Mouse (Mus musculus) cortical plate, adult 2 months (tissue): ENCODE data around the gene Hoxd4. TPM values are rescaled to one million over a fixed set of nuclear protein-coding genes. Genes with fewer than 3 reads are reported as not detected.

Source experiments
- H3K27ac ChIP-seq: fragments of 200-500 bp; 2 replicates; pipeline ENCODE4 v1.5.1; 2012; ENCODE audit warnings: low read length, control low read depth, inconsistent platforms; ENCODE audit not compliant: insufficient read depth
- H3K4me1 ChIP-seq: fragments of 200-500 bp; 2 replicates; pipeline ENCODE4 v1.6.1; 2011; ENCODE audit warnings: low read length; ENCODE audit not compliant: control insufficient read depth, insufficient read depth
- H3K4me3 ChIP-seq: fragments of 200-500 bp; 2 replicates; pipeline ENCODE4 v1.5.1; 2011; ENCODE audit warnings: mild to moderate bottlenecking, low read length, control low read depth; ENCODE audit not compliant: insufficient read depth
- CTCF ChIP-seq: fragments of 200-500 bp; IDR thresholded peaks from 2 replicates; pipeline ENCODE4 v1.5.1; 2011; ENCODE audit warnings: mild to moderate bottlenecking, control low read depth, low read length; ENCODE audit not compliant: insufficient read depth; ENCODE audit errors: extremely low read depth
- POLR2A ChIP-seq: fragments of 200-500 bp; IDR thresholded peaks from 2 replicates; pipeline ENCODE4 v1.6.1; 2011; ENCODE audit warnings: mild to moderate bottlenecking, low read length, control low read depth; ENCODE audit not compliant: insufficient read depth; ENCODE audit errors: extremely low read depth
- polyA plus RNA-seq: library from polyadenylated mRNA; depleted of rRNA; stranded (reverse); fragments of >200 nt; gene quantifications from 2 replicates; pipeline ENCODE4 v1.2.3, GENCODE M21; 2012

Hoxd4 gene
- polyA plus RNA-seq, 1 experiment, result not detected

- Histone ChIP-seq H3K4me3 (no peak overlapping the region), H3K4me1 (no peaks in the 10 kb centered on the region), H3K27ac (no peak overlapping the region)
- TF ChIP-seq CTCF (no peak), POLR2A (no peak)
These were observed 18.8 kb upstream of the Hoxd4 start for GRCm38 (mm10) chr2:74692808-74693431.

GRCm38 (mm10) chr2:74693432-74693827 is 18.3 kb upstream of the Hoxd4 start:
- no peak overlapping the region for H3K27ac ChIP-seq
- H3K4me1 ChIP-seq, result no peaks in the 10 kb centered on the region
- TF ChIP-seq CTCF, result no peak
- TF ChIP-seq POLR2A, result no peak

GRCm38 (mm10) chr2:74694066-74694465 is 17.7 kb upstream of the Hoxd4 start:
- Histone ChIP-seq H3K4me3 (no peak overlapping the region), H3K4me1 (no peaks in the 10 kb centered on the region), H3K27ac (no peak overlapping the region)
- no peak for TF ChIP-seq CTCF
- no peak for TF ChIP-seq POLR2A

More at GRCm38 (mm10) chr2:74693432-74693827, 18.3 kb upstream of the Hoxd4 start:
- H3K4me3 ChIP-seq, result no peak overlapping the region

GRCm38 (mm10) chr2:74695383-74695782 is 16.3 kb upstream of the Hoxd4 start:
- H3K27ac ChIP-seq, result no peak overlapping the region
- TF ChIP-seq POLR2A (no peak), CTCF (no peak)
- no peak overlapping the region for H3K4me3 ChIP-seq
- no peaks in the 10 kb centered on the region for H3K4me1 ChIP-seq

- TF ChIP-seq CTCF (no peak), POLR2A (no peak)
- Histone ChIP-seq H3K4me1 (no peaks in the 10 kb centered on the region), H3K4me3 (no peak overlapping the region), H3K27ac (no peak overlapping the region)
These were observed 15.8 kb upstream of the Hoxd4 start for GRCm38 (mm10) chr2:74695813-74696430.

- TF ChIP-seq POLR2A (no peak), CTCF (no peak)
- H3K4me3 ChIP-seq, result no peak overlapping the region
- no peak overlapping the region for H3K27ac ChIP-seq
- H3K4me1 ChIP-seq, result no peaks in the 10 kb centered on the region
These were observed 15.0 kb upstream of the Hoxd4 start for GRCm38 (mm10) chr2:74696442-74697335.

- H3K4me3 ChIP-seq, result no peak within 1 kb of the TSS
These were observed 14.1 kb upstream of the Hoxd4 start, which contains the start of gene Hoxd9 for GRCm38 (mm10) chr2:74697567-74698121. Hoxd9 (plus strand) TSS chr2:74697727.

GRCm38 (mm10) chr2:74698201-74699052 is 13.3 kb upstream of the Hoxd4 start:
- TF ChIP-seq CTCF (no peak), POLR2A (no peak)
- no peak overlapping the region for H3K27ac ChIP-seq
- no peaks in the 10 kb centered on the region for H3K4me1 ChIP-seq
- H3K4me3 ChIP-seq, result no peak overlapping the region

More at GRCm38 (mm10) chr2:74697567-74698121, 14.1 kb upstream of the Hoxd4 start, which contains the start of gene Hoxd9:
- TF ChIP-seq POLR2A (no peak), CTCF (no peak)
- H3K27ac ChIP-seq, result no peak within 1 kb of the TSS
- no peaks in the 10 kb centered on the region for H3K4me1 ChIP-seq

- TF ChIP-seq POLR2A (no peak), CTCF (no peak)
- no peak overlapping the region for H3K27ac ChIP-seq
- H3K4me3 ChIP-seq, result no peak overlapping the region
- H3K4me1 ChIP-seq, result no peaks in the 10 kb centered on the region
These were observed 12.7 kb upstream of the Hoxd4 start for GRCm38 (mm10) chr2:74699053-74699430.
